Mouse (Mus musculus) MEL (cell line): ENCODE data around the gene Rps6kc1.

Experiments used
- CTCF ChIP-seq, 3 experiments: IDR thresholded peaks in 2 of 3; conservative IDR thresholded peaks in 1 of 3; 2 replicates each; pipeline ENCODE4 v1.5.1; 2011 to 2012; ENCODE audit warnings: low read length in 3 of 3, low read depth in 2 of 3, mild to moderate bottlenecking in 2 of 3, improper control_type of control experiment in 1 of 3, inconsistent platforms in 1 of 3, mixed read lengths in 1 of 3, moderate library complexity in 1 of 3; ENCODE audit not compliant: control insufficient read depth in 1 of 3, insufficient read depth in 1 of 3, poor library complexity in 1 of 3, severe bottlenecking in 1 of 3
- EP300 ChIP-seq, 2 experiments: IDR thresholded peaks; 2 replicates each; pipeline ENCODE4 v1.6.1; 2011; ENCODE audit warnings: improper control_type of control experiment in 2 of 2, low read length in 2 of 2, low read depth in 1 of 2, mild to moderate bottlenecking in 1 of 2
- GATA1 ChIP-seq: IDR thresholded peaks from 2 replicates; pipeline ENCODE4 v1.6.1; 2011; ENCODE audit warnings: low read depth, low read length, improper control_type of control experiment
- MAX ChIP-seq: IDR thresholded peaks from 2 replicates; pipeline ENCODE4 v1.6.1; 2011; ENCODE audit warnings: low read length, improper control_type of control experiment
- NELFE ChIP-seq: IDR thresholded peaks from 2 replicates; pipeline ENCODE4 v1.6.1; 2011; ENCODE audit warnings: low read depth, low read length, improper control_type of control experiment
- POLR2A ChIP-seq, 2 experiments: IDR thresholded peaks; 2 replicates each; pipeline ENCODE4 v1.6.1; 2011 to 2012; ENCODE audit warnings: low read length in 2 of 2, mild to moderate bottlenecking in 2 of 2, control low read depth in 1 of 2, improper control_type of control experiment in 1 of 2, low read depth in 1 of 2, moderate library complexity in 1 of 2; ENCODE audit not compliant: control insufficient read depth in 1 of 2, insufficient read depth in 1 of 2, poor library complexity in 1 of 2
- POLR2AphosphoS5 ChIP-seq: IDR thresholded peaks from 2 replicates; pipeline ENCODE4 v1.6.1; 2012; ENCODE audit warnings: low read depth, borderline replicate concordance, mild to moderate bottlenecking, inconsistent platforms, low read length, moderate library complexity, mixed read lengths
- SIN3A ChIP-seq: IDR thresholded peaks from 2 replicates; pipeline ENCODE4 v1.6.1; 2012; ENCODE audit warnings: low read length, improper control_type of control experiment, inconsistent platforms
- SMC3 ChIP-seq: IDR thresholded peaks from 2 replicates; pipeline ENCODE4 v1.6.1; 2011; ENCODE audit warnings: low read depth, low read length, improper control_type of control experiment
- TAL1 ChIP-seq: IDR thresholded peaks from 2 replicates; pipeline ENCODE4 v1.6.1; 2012; ENCODE audit warnings: mild to moderate bottlenecking, inconsistent platforms, low read length, moderate library complexity, mixed read lengths
- TBP ChIP-seq: IDR thresholded peaks from 2 replicates; pipeline ENCODE4 v1.8.0; 2011; ENCODE audit warnings: low read depth, low read length, improper control_type of control experiment
- USF1 ChIP-seq: IDR thresholded peaks from 2 replicates; pipeline ENCODE4 v1.6.1; 2014; ENCODE audit warnings: low read depth, mild to moderate bottlenecking, inconsistent platforms, low read length, improper control_type of control experiment, moderate library complexity
- USF2 ChIP-seq, 2 experiments: IDR thresholded peaks; 2 replicates each; pipeline ENCODE4 v1.6.1; 2011 to 2012; ENCODE audit warnings: improper control_type of control experiment in 2 of 2, low read length in 2 of 2, borderline replicate concordance in 1 of 2, inconsistent platforms in 1 of 2, low read depth in 1 of 2, mild to moderate bottlenecking in 1 of 2; ENCODE audit not compliant: insufficient read depth in 1 of 2
- ZMIZ1 ChIP-seq: IDR thresholded peaks from 2 replicates; pipeline ENCODE4 v1.6.1; 2012; ENCODE audit warnings: low read depth, mild to moderate bottlenecking, inconsistent platforms, low read length, improper control_type of control experiment, moderate library complexity

DNA sequence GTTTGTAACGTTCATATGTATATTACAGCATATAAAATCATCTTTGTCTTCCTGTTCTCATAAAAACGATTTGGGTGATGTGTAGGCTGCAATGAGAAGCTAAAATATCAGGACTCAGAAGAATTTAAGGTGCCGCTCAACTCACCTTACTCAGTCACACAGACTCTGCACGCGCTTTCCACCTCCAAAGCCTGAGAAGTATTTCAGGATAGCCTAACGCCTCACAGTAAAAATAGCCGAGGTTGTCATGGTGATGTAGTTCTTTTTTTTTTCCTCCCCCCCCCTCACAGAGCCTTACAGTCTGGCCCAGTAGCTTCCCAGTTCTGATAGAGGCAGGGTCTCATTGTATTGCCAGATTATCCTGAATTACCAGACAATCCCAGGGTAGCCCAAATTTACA is 7.4 kb upstream of the Rps6kc1 start:
- TF ChIP-seq TAL1 (no peak), USF2 (IDR thresholded peaks at IDR 0.05; ENCODE audit: borderline replicate concordance in 1 of 2, insufficient read depth in 1 of 2, low read depth in 1 of 2, low read length in 2 of 2) (no peak), SMC3 (no peak), ZMIZ1 (no peak), USF1 (no peak), EP300 (IDR thresholded peaks at IDR 0.05; ENCODE audit: low read depth in 1 of 2, low read length in 2 of 2) (no peak), NELFE (no peak), POLR2A (IDR thresholded peaks at IDR 0.05; ENCODE audit: control insufficient read depth in 1 of 2, insufficient read depth in 1 of 2, low read depth in 1 of 2, low read length in 2 of 2, poor library complexity in 1 of 2) (no peak), CTCF (IDR thresholded peaks at IDR 0.05 in 2 of 3, conservative IDR thresholded peaks at IDR 0.05 in 1 of 3; ENCODE audit: control insufficient read depth in 1 of 3, insufficient read depth in 1 of 3, low read depth in 2 of 3, low read length in 3 of 3, poor library complexity in 1 of 3, severe bottlenecking in 1 of 3) (no peak), TBP (no peak), POLR2AphosphoS5 (no peak), GATA1 (no peak), MAX (no peak), SIN3A (no peak)
